Mouse (Mus musculus) liver, embryonic 14.5 days (tissue): ENCODE results near the gene Rab33a. TPM values are rescaled to one million over a fixed set of nuclear protein-coding genes. Genes with fewer than 3 reads are reported as not detected.
A peak's percentile ranks its signal among the peaks of the same experiment; 100 is the strongest.

ENCODE experiments used
- ATAC-seq: fragments of 200-750 bp; cut with Nextera tagmentation; 2 replicates; pipeline ENCODE4 v1.8.0; 2017; ENCODE audit warnings: moderate number of reproducible peaks, mild to moderate bottlenecking, moderate library complexity; ENCODE audit not compliant: insufficient read depth
- DNase-seq, 3 experiments: peaks; one replicate each; pipeline ENCODE4 v3.0.0-alpha.2; 2012 to 2013; ENCODE audit warnings: low read depth in 3 of 3, low spot score in 3 of 3
- H3K27ac ChIP-seq: fragments of 300-500 bp; sonication (generic); 2 replicates; pipeline ENCODE4 v1.5.1; 2014; ENCODE audit warnings: moderate library complexity, mild to moderate bottlenecking, control low read depth, inconsistent platforms
- H3K27me3 ChIP-seq: fragments of 300-500 bp; sonication (generic); 2 replicates; pipeline ENCODE4 v1.6.1; 2014; ENCODE audit warnings: mild to moderate bottlenecking, low read length, moderate library complexity; ENCODE audit not compliant: control insufficient read depth, insufficient read depth
- H3K36me3 ChIP-seq: fragments of 300-500 bp; sonication (generic); replicated peaks from 2 replicates; pipeline ENCODE4 v1.6.1; 2014; ENCODE audit warnings: low read depth; ENCODE audit not compliant: control insufficient read depth, insufficient read depth
- H3K4me1 ChIP-seq, 2 experiments: fragments of 200-500 bp in 1 of 2; fragments of 300-500 bp in 1 of 2; sonication (generic) in 1 of 2; replicated peaks; 2 replicates each; pipeline ENCODE4 v1.6.1; 2012 to 2014; ENCODE audit warnings: antibody characterized with exemption in 1 of 2, inconsistent platforms in 1 of 2, low read length in 1 of 2; ENCODE audit not compliant: control insufficient read depth in 2 of 2, insufficient read depth in 2 of 2
- H3K4me2 ChIP-seq: fragments of 300-500 bp; sonication (generic); 2 replicates; pipeline ENCODE4 v1.6.1; 2014; ENCODE audit warnings: low read depth, mild to moderate bottlenecking, control low read depth, moderate library complexity
- H3K4me3 ChIP-seq, 2 experiments: fragments of 200-500 bp in 1 of 2; fragments of 300-500 bp in 1 of 2; sonication (generic) in 1 of 2; 2 replicates each; pipeline ENCODE4 v1.5.1; 2012 to 2014; ENCODE audit warnings: low read depth in 2 of 2, low read length in 2 of 2, mild to moderate bottlenecking in 2 of 2, control low read depth in 1 of 2, inconsistent platforms in 1 of 2, moderate library complexity in 1 of 2; ENCODE audit not compliant: insufficient read depth in 1 of 2
- H3K9ac ChIP-seq: fragments of 300-500 bp; sonication (generic); replicated peaks from 2 replicates; pipeline ENCODE4 v1.6.1; 2014; ENCODE audit warnings: mild to moderate bottlenecking, control low read depth, moderate library complexity
- H3K9me3 ChIP-seq: fragments of 300-500 bp; sonication (generic); 2 replicates; pipeline ENCODE4 v1.6.1; 2016; ENCODE audit warnings: low read length, mixed read lengths; ENCODE audit not compliant: control insufficient read depth
- CTCF ChIP-seq: IDR thresholded peaks from 2 replicates; pipeline ENCODE4 v1.5.1; 2016; ENCODE audit warnings: antibody characterized with exemption, low read depth, control low read depth
- EP300 ChIP-seq: IDR thresholded peaks from 2 replicates; pipeline ENCODE4 v1.6.1; 2016; ENCODE audit warnings: antibody characterized with exemption, low read depth
- WGBS: fragments of 180-500 bp; shearing (Covaris S2); extraction: QIAGEN DNeasy Blood & Tissue Kit; methylation state at CpG from one replicate; pipeline ENCODE4 v1.1.7; 2014; ENCODE audit not compliant: insufficient replicate concordance; 5-methylcytosine and 5-hydroxymethylcytosine counted together
- polyA plus RNA-seq, 2 experiments: library from polyadenylated mRNA; depleted of rRNA in 1 of 2; stranded (reverse) in 1 of 2; unstranded in 1 of 2; fragments of >200 nt; fragmentation: Nextera tagmentation in 1 of 2; extraction: Ambion mirVana in 1 of 2; gene quantifications; 2 replicates each; pipeline versions ENCODE4 v1.2.1 to v1.2.3; 2012 to 2014

Rab33a gene
- polyA plus RNA-seq, 2 experiments: 0.38 to 0.42 TPM

DNA sequence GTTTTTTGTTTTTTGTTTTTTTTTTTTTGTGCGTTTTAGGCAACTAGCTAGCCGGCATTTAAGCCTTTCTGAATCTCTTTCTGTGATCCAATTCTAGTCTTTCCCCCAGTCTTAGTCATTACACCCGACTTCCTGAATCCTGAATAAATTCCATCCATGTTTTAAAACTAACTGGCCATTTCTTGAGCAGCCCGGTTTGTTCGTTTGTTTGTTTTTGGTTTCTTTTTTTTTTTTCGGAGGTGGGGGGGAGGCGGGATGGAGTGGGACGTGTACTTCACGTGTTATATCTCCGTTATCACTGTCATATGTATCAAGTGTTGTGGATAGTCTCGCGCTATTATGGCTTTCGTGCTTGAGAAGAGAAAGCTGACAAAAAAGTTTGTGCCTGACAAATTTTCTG, 5.3 kb upstream of the Rab33a start:
- peak overlapping the region; percentile 63 for H3K4me2 ChIP-seq
- no peaks in the 10 kb centered on the region for H3K9me3 ChIP-seq
- no peaks in the 10 kb centered on the region for H3K36me3 ChIP-seq
- no peak overlapping the region for H3K27ac ChIP-seq
- WGBS: 10% methylated on average over 13 of the region's 13 CpGs
- peaks cover 0 to 4% of the 10 kb centered on the region in 2 experiments; a peak in 1 of 4 replicates for H3K4me1 ChIP-seq
- H3K9ac ChIP-seq: peak overlapping the region; percentile 16; the same call in 1 of the 2 replicates
- peak; percentile 22 to 39 (median 24) for DNase-seq
- TF ChIP-seq CTCF (no peak), EP300 (no peak)
- peak overlapping the region; percentile 44 to 67 for H3K4me3 ChIP-seq
- peak; percentile 34; the same call in 1 of the 2 replicates for ATAC-seq
- no peaks in the 10 kb centered on the region for H3K27me3 ChIP-seq

DNA sequence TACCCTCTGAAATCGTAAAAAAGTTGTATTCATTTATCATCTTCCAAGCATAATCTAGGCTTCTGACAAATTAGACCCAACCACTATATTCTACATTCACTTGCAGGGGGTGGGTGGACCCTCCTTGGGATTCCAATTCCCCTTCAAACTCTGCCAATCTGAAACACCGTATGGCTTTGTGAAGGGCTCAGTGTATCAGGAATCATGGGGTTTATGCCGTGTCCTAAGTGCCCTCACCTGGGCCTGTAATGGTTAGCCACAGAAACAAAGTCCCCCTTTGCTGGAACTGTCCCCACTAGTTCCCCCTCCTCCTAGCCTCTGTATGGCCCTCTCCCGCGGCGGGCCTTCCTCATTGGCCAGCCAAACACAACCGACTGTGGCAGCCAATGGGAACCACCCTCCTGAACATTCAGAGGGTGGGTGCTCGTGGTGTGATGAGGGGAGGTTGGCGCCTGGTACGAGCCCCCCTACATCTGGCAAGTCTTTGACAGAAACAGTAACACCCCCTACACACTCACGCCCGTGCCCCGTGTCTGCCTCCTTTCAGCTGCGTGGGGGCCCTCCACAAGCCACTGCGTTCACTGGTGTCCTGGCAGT, 776 bp upstream of the Rab33a start:
- DNase-seq (no peak), ATAC-seq (no peak)
- 27% methylated on average over 15 of the region's 15 CpGs for WGBS
- Histone ChIP-seq H3K4me3 (peak overlapping the region in 1 of 2 experiments; percentile 45; a peak in 2 of 4 replicates), H3K27me3 (peaks cover 4% of the 10 kb centered on the region; the same call in 1 of the 2 replicates), H3K9me3 (no peaks in the 10 kb centered on the region), H3K9ac (no peak overlapping the region), H3K4me2 (peak overlapping the region; percentile 60), H3K4me1 (no peaks in the 10 kb centered on the region), H3K27ac (no peak overlapping the region), H3K36me3 (no peaks in the 10 kb centered on the region)
- no peak for TF ChIP-seq EP300
- TF ChIP-seq CTCF: no peak

DNA sequence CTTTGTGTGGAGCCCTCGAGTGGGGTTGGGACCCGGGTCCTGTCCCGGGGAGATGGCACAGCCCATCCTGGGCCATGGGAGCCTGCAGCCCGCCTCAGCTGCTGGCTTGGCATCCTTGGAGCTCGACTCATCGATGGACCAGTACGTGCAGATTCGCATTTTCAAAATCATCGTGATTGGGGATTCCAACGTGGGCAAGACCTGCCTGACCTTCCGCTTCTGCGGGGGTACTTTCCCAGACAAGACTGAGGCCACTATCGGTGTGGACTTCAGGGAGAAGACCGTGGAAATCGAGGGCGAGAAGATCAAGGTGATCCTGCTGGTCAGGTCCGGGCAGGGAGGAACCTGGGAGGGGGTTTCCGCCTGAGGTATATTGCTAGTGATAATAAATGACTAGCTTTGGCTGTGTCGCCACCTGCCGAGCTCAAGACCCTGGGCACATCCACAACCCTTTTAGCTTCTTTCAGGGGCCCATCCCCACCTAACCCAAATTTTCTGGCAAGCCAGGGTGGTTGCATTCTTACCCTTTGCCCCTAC, 532 bp downstream of the Rab33a start:
- no peak for TF ChIP-seq CTCF
- TF ChIP-seq EP300: no peak
- no peaks in the 10 kb centered on the region for H3K4me1 ChIP-seq
- peaks cover 4% of the 10 kb centered on the region; the same call in 1 of the 2 replicates for H3K27me3 ChIP-seq
- DNase-seq (no peak), ATAC-seq (no peak)
- H3K9me3 ChIP-seq: no peaks in the 10 kb centered on the region
- H3K27ac ChIP-seq: no peak overlapping the region
- H3K9ac ChIP-seq: no peak overlapping the region
- no peaks in the 10 kb centered on the region for H3K36me3 ChIP-seq
- peak overlapping the region; percentile 28 to 45 for H3K4me3 ChIP-seq
- 20% methylated on average over 20 of the region's 20 CpGs for WGBS
- H3K4me2 ChIP-seq: peak overlapping the region; percentile 60

- no peak for TF ChIP-seq CTCF
- TF ChIP-seq EP300: no peak
- H3K27ac ChIP-seq: no peak overlapping the region
- no peak overlapping the region for H3K9ac ChIP-seq
- no peak overlapping the region for H3K4me3 ChIP-seq
- 67% methylated on average over 3 of the region's 3 CpGs for WGBS
- DNase-seq: no peak
- H3K4me1 ChIP-seq: no peaks in the 10 kb centered on the region
- no peaks in the 10 kb centered on the region for H3K9me3 ChIP-seq
- H3K27me3 ChIP-seq: peaks cover 4% of the 10 kb centered on the region; the same call in 1 of the 2 replicates
- no peak overlapping the region for H3K4me2 ChIP-seq
- no peaks in the 10 kb centered on the region for H3K36me3 ChIP-seq
- no peak for ATAC-seq
These were observed 2.6 kb downstream of the Rab33a start for GRCm38 (mm10) chrX:48521651-48522050.

DNA sequence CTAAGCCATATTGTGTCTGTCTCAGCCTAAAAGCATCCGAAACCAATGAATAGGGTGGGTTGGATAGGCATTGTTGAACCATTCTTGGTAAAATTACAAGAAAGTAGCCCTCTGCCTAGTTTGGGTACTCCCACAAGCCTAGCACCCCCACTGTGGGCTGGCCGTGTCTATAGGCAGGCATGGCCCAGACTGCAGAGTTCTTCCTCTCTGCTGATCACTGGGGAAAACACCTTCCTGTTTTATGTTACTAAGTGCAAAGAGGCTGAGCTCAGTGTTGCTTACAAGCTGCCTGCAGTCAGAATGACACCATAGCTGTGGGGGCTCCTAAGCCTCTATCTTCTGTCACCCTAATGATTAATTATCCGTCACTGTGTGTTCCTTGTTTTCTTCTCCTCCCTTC, 4.4 kb downstream of the Rab33a start:
- TF ChIP-seq CTCF: no peak
- TF ChIP-seq EP300: no peak
- H3K27me3 ChIP-seq: peaks cover 4% of the 10 kb centered on the region; the same call in 1 of the 2 replicates
- 26% methylated on average over 3 of the region's 3 CpGs for WGBS

More for the DNA sequence above, 4.4 kb downstream of the Rab33a start:
- H3K4me1 ChIP-seq: no peaks in the 10 kb centered on the region
- ATAC-seq: no peak
- no peak overlapping the region for H3K4me2 ChIP-seq
- H3K9me3 ChIP-seq: no peaks in the 10 kb centered on the region
- no peak overlapping the region for H3K4me3 ChIP-seq
- H3K9ac ChIP-seq: no peak overlapping the region
- no peak for DNase-seq
- no peaks in the 10 kb centered on the region for H3K36me3 ChIP-seq
- no peak overlapping the region for H3K27ac ChIP-seq
